Mouse (Mus musculus): ENCODE results near the gene Tet1. TPM values are rescaled to one million over a fixed set of nuclear protein-coding genes. Genes with fewer than 3 reads are reported as not detected.

The Tet1 gene
- polyA plus RNA-seq, 1 experiment from 2014 or later, result 0.04 TPM

- H3K36me3 ChIP-seq (ENCODE audit: inconsistent target), result no peaks in the 10 kb centered on the region
- no peak overlapping the region for H3K4me3 ChIP-seq (ENCODE audit: inconsistent target)
- no peak overlapping the region for H3K27ac ChIP-seq
- no peaks in the 10 kb centered on the region for H3K79me2 ChIP-seq (ENCODE audit: inconsistent target)
- WGBS (ENCODE audit: missing documents), result 46% methylated on average over 12 of the region's 12 CpGs
Measured at GRCm38 (mm10) chr10:62847069-62847626, 61.6 kb downstream of the Tet1 start.

- WGBS (ENCODE audit: missing documents), result 74% methylated on average over 9 of the region's 9 CpGs
- H3K79me2 ChIP-seq (ENCODE audit: inconsistent target), result no peaks in the 10 kb centered on the region
- no peaks in the 10 kb centered on the region for H3K36me3 ChIP-seq (ENCODE audit: inconsistent target)
- H3K4me3 ChIP-seq (ENCODE audit: inconsistent target), result no peak overlapping the region
- no peak overlapping the region for H3K27ac ChIP-seq
Measured at GRCm38 (mm10) chr10:62843787-62844491, 64.9 kb downstream of the Tet1 start.

- 88% methylated on average over 10 of the region's 10 CpGs for WGBS (ENCODE audit: missing documents)
- Histone ChIP-seq H3K79me2 (ENCODE audit: inconsistent target) (no peaks in the 10 kb centered on the region), H3K36me3 (ENCODE audit: inconsistent target) (no peaks in the 10 kb centered on the region), H3K4me3 (ENCODE audit: inconsistent target) (no peak overlapping the region), H3K27ac (no peak overlapping the region)
Measured at GRCm38 (mm10) chr10:62841901-62842447, 66.8 kb downstream of the Tet1 start.

GRCm38 (mm10) chr10:62840687-62841086 is 68.1 kb downstream of the Tet1 start:
- whole genome bisulfite sequencing (ENCODE audit: missing documents), result 64% methylated on average over 6 of the region's 7 CpGs
- no peak overlapping the region for H3K4me3 ChIP-seq (ENCODE audit: inconsistent target)
- no peak overlapping the region for H3K27ac ChIP-seq
- no peaks in the 10 kb centered on the region for H3K36me3 ChIP-seq (ENCODE audit: inconsistent target)
- H3K79me2 ChIP-seq (ENCODE audit: inconsistent target), result no peaks in the 10 kb centered on the region

- Histone ChIP-seq H3K36me3 (ENCODE audit: inconsistent target) (no peaks in the 10 kb centered on the region), H3K27ac (no peak overlapping the region), H3K79me2 (ENCODE audit: inconsistent target) (no peaks in the 10 kb centered on the region), H3K4me3 (ENCODE audit: inconsistent target) (no peak overlapping the region)
- WGBS (ENCODE audit: missing documents), result 61% methylated on average over 5 of the region's 5 CpGs
Measured at GRCm38 (mm10) chr10:62837987-62838386, 70.8 kb downstream of the Tet1 start.

GRCm38 (mm10) chr10:62832783-62833182 is 76.0 kb downstream of the Tet1 start:
- 88% methylated on average over 9 of the region's 9 CpGs for WGBS (ENCODE audit: missing documents)
- Histone ChIP-seq H3K4me3 (ENCODE audit: inconsistent target) (no peak overlapping the region), H3K27ac (no peak overlapping the region), H3K79me2 (ENCODE audit: inconsistent target) (no peaks in the 10 kb centered on the region), H3K36me3 (ENCODE audit: inconsistent target) (no peaks in the 10 kb centered on the region)

- H3K36me3 ChIP-seq (ENCODE audit: inconsistent target), result no peaks in the 10 kb centered on the region
- 100% methylated on average over 2 of the region's 2 CpGs for WGBS (ENCODE audit: missing documents)
- H3K27ac ChIP-seq, result no peak overlapping the region
- no peak overlapping the region for H3K4me3 ChIP-seq (ENCODE audit: inconsistent target)
- no peaks in the 10 kb centered on the region for H3K79me2 ChIP-seq (ENCODE audit: inconsistent target)
Measured at GRCm38 (mm10) chr10:62831546-62831945, 77.2 kb downstream of the Tet1 start.

- H3K27ac ChIP-seq, result no peak overlapping the region
- no peaks in the 10 kb centered on the region for H3K36me3 ChIP-seq (ENCODE audit: inconsistent target)
- WGBS (ENCODE audit: missing documents), result 90% methylated on average over 8 of the region's 8 CpGs
- H3K79me2 ChIP-seq (ENCODE audit: inconsistent target), result no peaks in the 10 kb centered on the region
- no peak overlapping the region for H3K4me3 ChIP-seq (ENCODE audit: inconsistent target)
Measured at GRCm38 (mm10) chr10:62824474-62824873, 84.3 kb downstream of the Tet1 start.

GRCm38 (mm10) chr10:62823431-62823830 is 85.4 kb downstream of the Tet1 start:
- no peaks in the 10 kb centered on the region for H3K36me3 ChIP-seq (ENCODE audit: inconsistent target)
- H3K4me3 ChIP-seq (ENCODE audit: inconsistent target), result no peak overlapping the region
- no peak overlapping the region for H3K27ac ChIP-seq
- 89% methylated on average over 4 of the region's 4 CpGs for WGBS (ENCODE audit: missing documents)
- no peaks in the 10 kb centered on the region for H3K79me2 ChIP-seq (ENCODE audit: inconsistent target)

- H3K27ac ChIP-seq, result no peak overlapping the region
- 89% methylated on average over 4 of the region's 4 CpGs for WGBS (ENCODE audit: missing documents)
- H3K4me3 ChIP-seq (ENCODE audit: inconsistent target), result no peak overlapping the region
- H3K79me2 ChIP-seq (ENCODE audit: inconsistent target), result no peaks in the 10 kb centered on the region
- no peaks in the 10 kb centered on the region for H3K36me3 ChIP-seq (ENCODE audit: inconsistent target)
Measured at GRCm38 (mm10) chr10:62810010-62810409, 98.8 kb downstream of the Tet1 start.

- WGBS (ENCODE audit: missing documents), result 100% methylated on average over 2 of the region's 2 CpGs
- Histone ChIP-seq H3K36me3 (ENCODE audit: inconsistent target) (no peaks in the 10 kb centered on the region), H3K79me2 (ENCODE audit: inconsistent target) (no peaks in the 10 kb centered on the region), H3K4me3 (ENCODE audit: inconsistent target) (no peak overlapping the region), H3K27ac (no peak overlapping the region)
Measured at GRCm38 (mm10) chr10:62808766-62809165, 100.0 kb downstream of the Tet1 start.

- no peak overlapping the region for H3K4me3 ChIP-seq (ENCODE audit: inconsistent target)
- H3K79me2 ChIP-seq (ENCODE audit: inconsistent target), result no peaks in the 10 kb centered on the region
- H3K36me3 ChIP-seq (ENCODE audit: inconsistent target), result no peaks in the 10 kb centered on the region
- WGBS (ENCODE audit: missing documents), result 70% methylated on average over 7 of the region's 7 CpGs
- H3K27ac ChIP-seq, result no peak overlapping the region
Measured at GRCm38 (mm10) chr10:62808316-62808715, 100.5 kb downstream of the Tet1 start.

- no peaks in the 10 kb centered on the region for H3K36me3 ChIP-seq (ENCODE audit: inconsistent target)
- no peak overlapping the region for H3K4me3 ChIP-seq (ENCODE audit: inconsistent target)
- no peaks in the 10 kb centered on the region for H3K79me2 ChIP-seq (ENCODE audit: inconsistent target)
- 68% methylated on average over 2 of the region's 2 CpGs for WGBS (ENCODE audit: missing documents)
- H3K27ac ChIP-seq, result no peak overlapping the region
Measured at GRCm38 (mm10) chr10:62804106-62804505, 104.7 kb downstream of the Tet1 start.

- Histone ChIP-seq H3K36me3 (ENCODE audit: inconsistent target) (no peaks in the 10 kb centered on the region), H3K4me3 (ENCODE audit: inconsistent target) (no peak overlapping the region), H3K79me2 (ENCODE audit: inconsistent target) (no peaks in the 10 kb centered on the region), H3K27ac (no peak overlapping the region)
- WGBS (ENCODE audit: missing documents), result 100% methylated on average over 2 of the region's 2 CpGs
Measured at GRCm38 (mm10) chr10:62803296-62803695, 105.5 kb downstream of the Tet1 start.

- H3K36me3 ChIP-seq (ENCODE audit: inconsistent target), result peaks cover 9% of the 10 kb centered on the region; the same call in 1 of the 2 replicates
- H3K27ac ChIP-seq, result no peak overlapping the region
- no peak overlapping the region for H3K4me3 ChIP-seq (ENCODE audit: inconsistent target)
- 100% methylated on average over 4 of the region's 4 CpGs for WGBS (ENCODE audit: missing documents)
- H3K79me2 ChIP-seq (ENCODE audit: inconsistent target), result peaks cover 24% of the 10 kb centered on the region
Measured at GRCm38 (mm10) chr10:62794221-62794620, 114.6 kb downstream of the Tet1 start.

Measured in macrophage (primary cell).